Mouse (Mus musculus) testis, adult 2 months (tissue): Measurements from ENCODE around the gene Nup88.

Experiments
- CTCF ChIP-seq: fragments of 200-500 bp; IDR thresholded peaks from 2 replicates; pipeline ENCODE4 v1.5.1; 2012; ENCODE audit warnings: low read depth, mild to moderate bottlenecking, inconsistent platforms, low read length, moderate library complexity; ENCODE audit not compliant: control insufficient read depth, insufficient read depth, insufficient replicate concordance
- POLR2A ChIP-seq: fragments of 200-500 bp; IDR thresholded peaks from 2 replicates; pipeline ENCODE4 v1.6.1; 2012; ENCODE audit warnings: low read depth, mild to moderate bottlenecking, inconsistent platforms, low read length, moderate library complexity; ENCODE audit not compliant: control insufficient read depth

DNA sequence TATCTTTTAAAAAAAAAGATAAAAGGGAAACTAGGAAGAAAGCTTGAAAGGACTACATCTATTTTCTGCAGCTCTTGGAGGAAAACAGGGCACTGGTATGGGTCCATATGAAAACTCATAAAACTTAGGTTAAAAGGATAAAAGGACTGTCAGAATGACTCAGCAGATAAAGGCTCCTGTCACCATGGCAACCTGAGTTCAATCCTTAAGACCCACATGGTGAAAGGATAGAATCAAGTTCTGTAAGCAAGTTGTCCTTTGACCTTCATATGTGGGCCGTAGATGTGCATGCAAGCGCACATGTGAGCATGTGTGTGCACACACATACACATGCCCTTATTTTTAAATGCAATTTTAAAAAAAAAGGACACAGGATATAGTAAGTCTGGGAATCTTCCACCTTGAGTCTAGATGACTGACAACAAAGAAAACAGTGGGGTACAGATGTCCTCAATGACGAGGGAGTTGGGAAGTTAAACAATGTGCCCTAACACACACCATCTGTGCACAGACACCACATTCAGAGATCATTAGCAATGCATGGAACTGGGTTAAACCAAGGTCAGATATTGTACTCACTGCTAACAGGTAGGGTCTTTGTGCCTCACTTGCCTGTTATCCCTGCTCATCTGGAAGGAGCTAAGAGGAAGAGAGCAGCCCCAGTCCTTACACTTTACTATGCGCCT, 5.4 kb downstream of the Nup88 start:
- TF ChIP-seq CTCF: no peak
- no peak for TF ChIP-seq POLR2A
